Mouse (Mus musculus): ENCODE results near the gene Lmo3. TPM values are rescaled to one million over a fixed set of nuclear protein-coding genes. Genes with fewer than 3 reads are reported as not detected.

The Lmo3 gene
- polyA plus RNA-seq, 1 experiment = 8.7 TPM

- no peaks in the 10 kb centered on the region for H3K27me3 ChIP-seq (ENCODE audit: control insufficient read depth, insufficient read depth, low read length)
- no peak overlapping the region for H3K27ac ChIP-seq (ENCODE audit: insufficient read depth, low read length)
- TF ChIP-seq CTCF (IDR thresholded peaks at IDR 0.05; ENCODE audit: borderline replicate concordance, insufficient read depth, low read depth, low read length) = no peak
- TF ChIP-seq POLR2A (IDR thresholded peaks at IDR 0.05; ENCODE audit: borderline replicate concordance, insufficient read depth, low read length) = no peak
- no peak for DNase-seq
- H3K4me3 ChIP-seq (replicated peaks; ENCODE audit: insufficient read depth, low read depth, low read length) = no peak overlapping the region
- no peaks in the 10 kb centered on the region for H3K4me1 ChIP-seq (ENCODE audit: control insufficient read depth, insufficient read depth, low read length)
- WGBS = 77% methylated on average over 4 of the region's 4 CpGs
Observed at GRCm38 (mm10) chr6:138469204-138469603, 112.6 kb downstream of the Lmo3 start.

GRCm38 (mm10) chr6:138444515-138445048 is 137.2 kb downstream of the Lmo3 start:
- TF ChIP-seq CTCF (IDR thresholded peaks at IDR 0.05; ENCODE audit: borderline replicate concordance, insufficient read depth, low read depth, low read length) (no peak), POLR2A (IDR thresholded peaks at IDR 0.05; ENCODE audit: borderline replicate concordance, insufficient read depth, low read length) (no peak)
- Histone ChIP-seq H3K27ac (ENCODE audit: insufficient read depth, low read length) (no peak overlapping the region), H3K4me1 (ENCODE audit: control insufficient read depth, insufficient read depth, low read length) (no peaks in the 10 kb centered on the region), H3K4me3 (replicated peaks; ENCODE audit: insufficient read depth, low read depth, low read length) (no peak overlapping the region), H3K27me3 (ENCODE audit: control insufficient read depth, insufficient read depth, low read length) (no peaks in the 10 kb centered on the region)
- DNase-seq = no peak
- 20% methylated on average over 3 of the region's 3 CpGs for WGBS

GRCm38 (mm10) chr6:138437351-138437750 is 144.4 kb downstream of the Lmo3 start:
- Histone ChIP-seq H3K27me3 (ENCODE audit: control insufficient read depth, insufficient read depth, low read length) (no peaks in the 10 kb centered on the region), H3K27ac (ENCODE audit: insufficient read depth, low read length) (no peak overlapping the region), H3K4me1 (ENCODE audit: control insufficient read depth, insufficient read depth, low read length) (no peaks in the 10 kb centered on the region), H3K4me3 (replicated peaks; ENCODE audit: insufficient read depth, low read depth, low read length) (no peak overlapping the region)
- no peak for TF ChIP-seq POLR2A (IDR thresholded peaks at IDR 0.05; ENCODE audit: borderline replicate concordance, insufficient read depth, low read length)
- WGBS = 79% methylated on average over 3 of the region's 3 CpGs
- DNase-seq = no peak

GRCm38 (mm10) chr6:138436813-138437212 is 145.0 kb downstream of the Lmo3 start:
- WGBS = 20% methylated on average over 3 of the region's 3 CpGs

GRCm38 (mm10) chr6:138427394-138427793 is 154.4 kb downstream of the Lmo3 start:
- 45% methylated on average over 6 of the region's 6 CpGs for WGBS
- no peak overlapping the region for H3K4me3 ChIP-seq (replicated peaks; ENCODE audit: insufficient read depth, low read depth, low read length)
- no peak for DNase-seq
- H3K4me1 ChIP-seq (ENCODE audit: control insufficient read depth, insufficient read depth, low read length) = no peaks in the 10 kb centered on the region; the same call in 1 of the 2 replicates
- no peak for TF ChIP-seq POLR2A (IDR thresholded peaks at IDR 0.05; ENCODE audit: borderline replicate concordance, insufficient read depth, low read length)
- no peak for TF ChIP-seq CTCF (IDR thresholded peaks at IDR 0.05; ENCODE audit: borderline replicate concordance, insufficient read depth, low read depth, low read length)
- no peak overlapping the region for H3K27ac ChIP-seq (ENCODE audit: insufficient read depth, low read length)
- no peaks in the 10 kb centered on the region for H3K27me3 ChIP-seq (ENCODE audit: control insufficient read depth, insufficient read depth, low read length)

More at GRCm38 (mm10) chr6:138436813-138437212, 145.0 kb downstream of the Lmo3 start:
- TF ChIP-seq POLR2A (IDR thresholded peaks at IDR 0.05; ENCODE audit: borderline replicate concordance, insufficient read depth, low read length) (no peak), CTCF (IDR thresholded peaks at IDR 0.05; ENCODE audit: borderline replicate concordance, insufficient read depth, low read depth, low read length) (no peak)
- no peak overlapping the region for H3K4me3 ChIP-seq (replicated peaks; ENCODE audit: insufficient read depth, low read depth, low read length)
- no peaks in the 10 kb centered on the region for H3K4me1 ChIP-seq (ENCODE audit: control insufficient read depth, insufficient read depth, low read length)
- DNase-seq = no peak
- H3K27ac ChIP-seq (ENCODE audit: insufficient read depth, low read length) = no peak overlapping the region
- no peaks in the 10 kb centered on the region for H3K27me3 ChIP-seq (ENCODE audit: control insufficient read depth, insufficient read depth, low read length)

GRCm38 (mm10) chr6:138426894-138427293 is 154.9 kb downstream of the Lmo3 start:
- H3K4me1 ChIP-seq (ENCODE audit: control insufficient read depth, insufficient read depth, low read length) = no peaks in the 10 kb centered on the region; the same call in 1 of the 2 replicates
- H3K27me3 ChIP-seq (ENCODE audit: control insufficient read depth, insufficient read depth, low read length) = no peaks in the 10 kb centered on the region
- no peak for DNase-seq
- no peak for TF ChIP-seq POLR2A (IDR thresholded peaks at IDR 0.05; ENCODE audit: borderline replicate concordance, insufficient read depth, low read length)
- TF ChIP-seq CTCF (IDR thresholded peaks at IDR 0.05; ENCODE audit: borderline replicate concordance, insufficient read depth, low read depth, low read length) = no peak
- no peak overlapping the region for H3K4me3 ChIP-seq (replicated peaks; ENCODE audit: insufficient read depth, low read depth, low read length)
- WGBS = 66% methylated on average over 3 of the region's 3 CpGs
- no peak overlapping the region for H3K27ac ChIP-seq (ENCODE audit: insufficient read depth, low read length)

- Histone ChIP-seq H3K27me3 (ENCODE audit: control insufficient read depth, insufficient read depth, low read length) (no peaks in the 10 kb centered on the region; the same call in 1 of the 2 replicates), H3K4me1 (ENCODE audit: control insufficient read depth, insufficient read depth, low read length) (no peaks in the 10 kb centered on the region; the same call in 1 of the 2 replicates), H3K27ac (ENCODE audit: insufficient read depth, low read length) (no peak overlapping the region), H3K4me3 (replicated peaks; ENCODE audit: insufficient read depth, low read depth, low read length) (no peak overlapping the region)
- TF ChIP-seq CTCF (IDR thresholded peaks at IDR 0.05; ENCODE audit: borderline replicate concordance, insufficient read depth, low read depth, low read length) (no peak), POLR2A (IDR thresholded peaks at IDR 0.05; ENCODE audit: borderline replicate concordance, insufficient read depth, low read length) (no peak)
- WGBS = 73% methylated on average over 9 of the region's 9 CpGs
- no peak for DNase-seq
Observed at GRCm38 (mm10) chr6:138424514-138425225, 157.1 kb downstream of the Lmo3 start.
